Mouse (Mus musculus): Measurements from ENCODE around the gene Hic2.

Gene Hic2

GRCm38 (mm10) chr16:17233702-17234498, 528 bp downstream of the Hic2 start:
- no peak for DNase-seq (ENCODE audit: low spot score in 2 of 2)

- DNase-seq (ENCODE audit: low spot score in 2 of 2), result no peak
These were observed 1.1 kb downstream of the Hic2 start for GRCm38 (mm10) chr16:17234499-17234895.

- DNase-seq (ENCODE audit: low spot score in 2 of 2), result no peak
These were observed 1.7 kb downstream of the Hic2 start for GRCm38 (mm10) chr16:17234916-17235665.

GRCm38 (mm10) chr16:17237634-17238033, 4.3 kb downstream of the Hic2 start:
- DNase-seq (ENCODE audit: low spot score in 2 of 2), result no peak

- no peak for DNase-seq (ENCODE audit: low spot score in 2 of 2)
These were observed 6.0 kb downstream of the Hic2 start for GRCm38 (mm10) chr16:17239409-17239808.

GRCm38 (mm10) chr16:17243731-17244130, 10.4 kb downstream of the Hic2 start:
- DNase-seq (ENCODE audit: low spot score in 2 of 2), result no peak

- no peak for DNase-seq (ENCODE audit: low spot score in 2 of 2)
These were observed 11.6 kb downstream of the Hic2 start for GRCm38 (mm10) chr16:17244996-17245395.

GRCm38 (mm10) chr16:17247727-17248126, 14.4 kb downstream of the Hic2 start:
- DNase-seq (ENCODE audit: low spot score in 2 of 2), result no peak

GRCm38 (mm10) chr16:17249135-17249534, 15.8 kb downstream of the Hic2 start:
- no peak for DNase-seq (ENCODE audit: low spot score in 2 of 2)

GRCm38 (mm10) chr16:17251539-17251938, 18.2 kb downstream of the Hic2 start:
- DNase-seq (ENCODE audit: low spot score in 2 of 2), result peak in 1 of 2 experiments; percentile 82

GRCm38 (mm10) chr16:17252086-17252726, 18.8 kb downstream of the Hic2 start:
- no peak for DNase-seq (ENCODE audit: low spot score in 2 of 2)

- DNase-seq (ENCODE audit: low spot score in 2 of 2), result no peak
These were observed 19.5 kb downstream of the Hic2 start for GRCm38 (mm10) chr16:17252841-17253240.

GRCm38 (mm10) chr16:17254005-17254597, 20.7 kb downstream of the Hic2 start:
- no peak for DNase-seq (ENCODE audit: low spot score in 2 of 2)

- no peak for DNase-seq (ENCODE audit: low spot score in 2 of 2)
These were observed 21.9 kb downstream of the Hic2 start for GRCm38 (mm10) chr16:17255270-17255669.

GRCm38 (mm10) chr16:17257359-17257821, 24.0 kb downstream of the Hic2 start:
- no peak for DNase-seq (ENCODE audit: low spot score in 2 of 2)

GRCm38 (mm10) chr16:17258917-17259316, 25.5 kb downstream of the Hic2 start:
- DNase-seq (ENCODE audit: low spot score in 2 of 2), result no peak

GRCm38 (mm10) chr16:17261341-17261740, 28.0 kb downstream of the Hic2 start:
- DNase-seq (ENCODE audit: low spot score in 2 of 2), result no peak

- no peak for DNase-seq (ENCODE audit: low spot score in 2 of 2)
These were observed 32.7 kb downstream of the Hic2 start for GRCm38 (mm10) chr16:17266113-17266512.

GRCm38 (mm10) chr16:17267937-17268336, 34.6 kb downstream of the Hic2 start:
- DNase-seq (ENCODE audit: low spot score in 2 of 2), result no peak

- no peak for DNase-seq (ENCODE audit: low spot score in 2 of 2)
These were observed 36.5 kb downstream of the Hic2 start for GRCm38 (mm10) chr16:17269872-17270271.

GRCm38 (mm10) chr16:17271124-17271523, 37.8 kb downstream of the Hic2 start:
- DNase-seq (ENCODE audit: low spot score in 2 of 2), result no peak

GRCm38 (mm10) chr16:17271856-17272255, 38.5 kb downstream of the Hic2 start:
- no peak for DNase-seq (ENCODE audit: low spot score in 2 of 2)
